Mouse (Mus musculus) cerebellum, postnatal 10 days (tissue): ENCODE results near the gene Slc35c1.

ENCODE experiments used
- DNase-seq, 2 experiments: peaks; one replicate each; pipeline ENCODE4 v3.0.0; 2021; ENCODE audit warnings: mixed read lengths in 2 of 2

Gene Slc35c1

DNA sequence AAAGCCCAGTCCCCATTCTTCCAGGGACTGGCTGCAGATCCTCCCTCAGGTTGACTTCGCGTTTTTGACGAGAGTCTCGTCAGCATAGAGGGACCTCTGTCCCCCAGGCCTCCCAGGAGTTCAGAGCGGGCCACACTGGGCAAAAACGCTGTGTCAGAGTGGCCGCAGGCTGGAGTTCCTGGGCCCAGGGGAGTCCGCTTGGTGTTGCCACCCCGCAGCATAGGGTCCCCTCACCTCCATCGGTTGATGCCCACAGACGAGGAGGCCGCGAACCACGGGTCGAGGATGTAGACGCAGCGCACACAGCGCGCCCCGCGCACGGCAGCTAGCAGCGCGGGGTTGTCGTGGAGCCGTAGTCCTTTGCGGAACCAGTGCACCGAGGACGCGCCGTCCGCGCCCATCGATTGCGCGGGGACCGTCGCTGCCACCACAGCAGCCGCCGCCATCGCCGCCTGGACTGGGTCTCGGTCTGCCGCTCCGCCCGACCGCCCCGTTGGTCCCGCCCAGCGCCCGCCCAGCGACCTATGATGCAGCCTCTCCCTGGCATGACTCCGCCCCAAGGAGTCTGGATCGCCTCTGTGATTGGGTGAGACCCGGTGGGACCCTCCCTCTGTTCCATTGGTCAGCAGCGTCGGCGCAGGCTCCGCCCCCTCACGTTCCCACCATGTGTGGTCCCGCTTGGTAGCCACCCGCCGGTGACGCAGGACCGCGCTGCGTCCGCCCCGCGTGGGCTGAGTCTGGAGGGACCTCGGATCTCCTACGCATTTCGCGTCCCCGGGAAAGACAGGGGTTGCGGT is 26.6 kb downstream of the Slc35c1 start, which contains the start of gene Cry2:
Gene Cry2 (minus strand): TSS at position 466 of the 797 bp plus-strand sequence.
- DNase-seq, result peak; percentile 99 to 100

DNA sequence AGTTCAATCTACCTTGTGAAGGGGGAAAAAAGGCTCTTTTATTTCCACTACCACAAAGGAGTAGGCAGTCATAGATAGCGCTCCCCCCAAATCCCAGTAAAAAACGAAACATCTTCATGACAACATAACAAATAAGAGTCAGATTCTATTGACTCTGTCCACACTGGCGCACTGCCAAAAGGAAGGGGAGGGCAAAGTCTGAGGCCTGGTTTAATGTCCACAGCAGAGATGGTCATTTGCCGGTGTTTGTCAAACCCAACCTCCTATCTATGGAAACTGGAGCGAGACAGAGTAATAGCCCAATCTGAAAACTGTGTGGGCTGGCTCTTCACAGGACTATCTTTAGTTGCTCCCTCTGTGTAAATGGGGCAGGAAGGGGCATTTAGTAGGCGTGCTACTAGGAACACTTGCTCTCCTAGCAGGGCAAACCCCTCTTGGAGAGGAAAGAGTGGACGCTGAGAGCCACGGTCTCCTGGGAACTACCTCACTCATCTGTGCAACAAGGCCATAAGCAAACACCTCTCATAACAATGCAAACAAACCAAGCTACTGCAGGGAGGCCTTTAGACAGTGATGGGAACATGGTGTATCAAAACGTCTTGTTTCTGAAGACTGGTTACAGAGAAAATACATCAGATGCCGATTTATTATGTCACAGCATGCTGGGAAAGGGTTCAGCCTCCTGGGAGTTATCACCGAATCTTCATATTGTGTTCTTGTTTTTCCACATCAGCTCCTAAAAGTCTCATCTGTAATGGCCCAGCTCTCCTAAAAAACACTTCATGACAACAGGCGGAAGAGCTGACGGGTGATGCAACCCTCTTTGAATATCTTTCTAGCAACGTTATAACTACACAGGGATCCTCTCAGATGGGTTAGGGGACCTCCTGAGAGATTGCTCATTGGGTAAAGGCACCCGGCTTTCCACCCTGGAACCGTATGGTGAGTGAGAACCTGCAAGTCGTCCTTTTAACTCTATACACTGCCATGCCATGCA is 27.7 kb downstream of the Slc35c1 start:
- peak; percentile 81 for DNase-seq

DNA sequence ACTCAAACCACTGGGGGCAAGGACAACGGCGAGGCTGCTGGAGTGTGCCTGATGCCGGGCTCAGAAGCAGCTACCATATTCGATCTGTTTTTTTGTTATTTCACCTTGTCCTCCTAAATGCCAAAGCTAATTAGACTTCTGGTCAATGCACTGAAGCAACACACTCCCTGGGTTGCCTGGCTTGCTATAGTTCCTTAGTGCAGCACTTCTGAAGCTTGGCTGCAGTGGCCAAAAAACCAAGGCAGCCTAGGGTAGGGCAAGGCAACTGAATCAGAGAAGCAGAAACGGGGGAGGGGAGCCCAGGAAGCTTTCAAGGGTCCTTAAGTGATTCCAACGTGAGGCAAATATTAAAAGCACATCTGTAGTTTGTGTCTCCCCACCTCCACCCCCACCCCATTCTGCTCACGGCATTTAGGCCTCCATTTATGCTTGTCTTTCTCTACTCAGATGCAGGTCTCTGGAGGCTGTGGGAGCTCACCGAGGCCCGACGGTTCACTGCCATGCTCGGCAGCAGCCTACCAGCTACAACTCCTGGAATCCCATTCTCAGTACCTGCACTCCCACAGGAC is 28.6 kb downstream of the Slc35c1 start:
- peak; percentile 55 to 57 for DNase-seq

DNA sequence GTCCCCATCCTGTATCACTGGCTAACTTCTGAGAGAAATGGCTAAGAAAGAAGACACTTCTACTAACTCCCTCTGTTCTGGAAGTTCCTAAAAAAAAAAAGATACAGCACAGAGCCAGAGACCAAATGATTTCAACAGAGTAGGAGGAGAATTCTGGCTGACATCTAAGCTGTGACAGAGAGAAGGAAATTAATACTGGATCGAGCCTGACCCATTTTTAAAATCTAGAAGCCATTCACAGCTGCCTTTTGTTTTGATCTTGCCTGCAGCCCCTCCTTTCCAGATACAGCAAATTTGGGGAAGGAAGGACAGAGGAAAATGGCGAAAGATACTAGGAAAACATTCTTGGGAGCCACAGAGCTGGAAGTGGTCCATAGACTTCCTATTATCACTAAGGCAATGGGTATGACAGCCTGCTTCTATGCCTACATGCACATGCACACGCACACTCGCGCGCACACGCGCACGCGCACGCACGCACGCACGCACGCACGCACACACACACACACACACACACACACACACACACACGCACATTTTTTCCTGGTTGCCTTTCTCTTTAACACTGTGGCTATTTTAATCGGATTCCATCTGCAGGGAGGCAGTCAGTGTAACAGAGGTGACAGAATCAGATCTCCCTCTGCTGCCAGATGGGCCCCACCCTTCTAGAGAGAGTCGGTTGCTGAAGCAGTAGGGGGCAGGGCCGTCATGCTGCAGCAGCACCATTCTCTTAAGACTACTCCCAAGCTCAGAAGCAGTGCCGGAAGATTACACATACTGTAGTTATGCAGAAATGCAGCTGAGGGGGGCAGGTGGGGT is 29.4 kb downstream of the Slc35c1 start:
- peak; percentile 77 to 78 for DNase-seq

DNA sequence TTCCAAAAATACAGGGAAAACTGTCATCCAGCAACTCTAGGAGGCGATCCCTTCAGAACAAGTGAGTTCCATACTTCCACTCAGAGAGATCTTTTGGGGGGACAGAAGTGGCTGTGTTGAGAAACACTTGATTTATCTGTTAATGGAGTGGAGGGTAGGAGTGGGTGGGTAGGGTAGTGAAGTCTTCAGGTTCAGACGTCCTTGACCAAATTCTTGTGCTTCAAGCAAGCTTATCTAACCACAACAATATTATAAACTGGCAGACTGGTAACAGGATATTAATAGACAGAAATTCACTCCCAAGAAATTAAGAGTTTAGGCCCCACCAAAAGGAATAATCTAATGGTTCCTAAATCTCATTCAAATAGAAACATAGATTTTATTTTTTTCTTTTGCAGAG is 30.2 kb downstream of the Slc35c1 start:
- DNase-seq, result no peak

DNA sequence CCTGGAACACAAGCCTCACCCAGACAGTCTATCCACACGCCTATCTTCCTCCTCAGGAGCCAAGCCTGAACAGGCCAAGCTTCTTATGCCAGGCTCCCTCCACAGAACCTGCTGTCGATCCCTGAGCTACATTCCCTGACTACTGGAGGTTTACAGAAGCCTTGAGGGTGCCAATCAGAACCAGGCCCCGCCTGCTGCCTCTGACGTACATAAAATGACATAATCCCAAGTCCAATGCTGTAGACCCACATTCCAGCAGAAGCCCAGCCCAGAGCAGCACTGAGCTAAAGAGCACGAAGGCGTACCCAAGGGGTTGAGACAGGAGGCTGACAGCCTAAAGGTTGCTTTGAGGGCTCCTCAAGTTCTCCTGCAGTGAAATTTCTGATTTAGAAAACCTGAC is 32.5 kb downstream of the Slc35c1 start:
- DNase-seq, result peak; percentile 84 to 86

DNA sequence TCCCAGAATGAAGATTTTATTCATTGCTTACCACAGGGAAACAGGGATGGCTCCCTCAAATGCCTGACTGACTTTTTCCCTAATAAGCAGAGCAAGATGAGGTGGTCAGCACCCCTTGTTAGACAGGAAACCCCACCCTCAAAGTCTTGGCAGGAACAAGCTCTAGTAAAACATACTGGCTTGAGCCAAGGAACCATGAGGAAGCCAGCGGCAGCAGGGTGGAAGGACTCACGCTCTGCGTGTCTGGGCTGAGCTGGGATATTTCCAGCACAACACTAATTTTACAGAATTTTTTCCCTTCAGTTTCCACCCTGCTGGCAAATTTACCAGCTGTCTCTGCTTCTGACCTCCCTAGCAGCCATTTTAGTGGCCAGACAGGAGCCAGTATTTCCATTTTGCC is 33.9 kb downstream of the Slc35c1 start:
- peak; percentile 72 to 79 for DNase-seq

DNA sequence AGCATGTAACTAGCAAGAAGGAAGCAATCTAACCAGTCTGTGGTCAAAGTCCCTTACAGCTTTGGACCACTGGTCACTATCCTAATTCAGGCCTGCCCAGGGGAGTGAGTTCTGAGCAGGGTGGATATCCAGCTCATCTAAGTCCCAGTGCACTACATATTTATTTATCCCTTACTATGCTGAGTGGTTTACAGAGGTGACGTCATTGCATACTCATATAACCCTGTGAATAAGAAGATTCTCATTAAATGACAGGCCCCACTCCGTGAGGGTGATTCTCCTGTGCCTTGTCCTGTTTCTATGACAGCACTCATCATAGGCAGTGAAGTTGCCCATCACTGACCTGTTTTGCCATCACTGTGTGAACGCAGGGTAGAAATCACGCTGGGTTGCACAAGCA is 35.0 kb downstream of the Slc35c1 start:
- no peak for DNase-seq

DNA sequence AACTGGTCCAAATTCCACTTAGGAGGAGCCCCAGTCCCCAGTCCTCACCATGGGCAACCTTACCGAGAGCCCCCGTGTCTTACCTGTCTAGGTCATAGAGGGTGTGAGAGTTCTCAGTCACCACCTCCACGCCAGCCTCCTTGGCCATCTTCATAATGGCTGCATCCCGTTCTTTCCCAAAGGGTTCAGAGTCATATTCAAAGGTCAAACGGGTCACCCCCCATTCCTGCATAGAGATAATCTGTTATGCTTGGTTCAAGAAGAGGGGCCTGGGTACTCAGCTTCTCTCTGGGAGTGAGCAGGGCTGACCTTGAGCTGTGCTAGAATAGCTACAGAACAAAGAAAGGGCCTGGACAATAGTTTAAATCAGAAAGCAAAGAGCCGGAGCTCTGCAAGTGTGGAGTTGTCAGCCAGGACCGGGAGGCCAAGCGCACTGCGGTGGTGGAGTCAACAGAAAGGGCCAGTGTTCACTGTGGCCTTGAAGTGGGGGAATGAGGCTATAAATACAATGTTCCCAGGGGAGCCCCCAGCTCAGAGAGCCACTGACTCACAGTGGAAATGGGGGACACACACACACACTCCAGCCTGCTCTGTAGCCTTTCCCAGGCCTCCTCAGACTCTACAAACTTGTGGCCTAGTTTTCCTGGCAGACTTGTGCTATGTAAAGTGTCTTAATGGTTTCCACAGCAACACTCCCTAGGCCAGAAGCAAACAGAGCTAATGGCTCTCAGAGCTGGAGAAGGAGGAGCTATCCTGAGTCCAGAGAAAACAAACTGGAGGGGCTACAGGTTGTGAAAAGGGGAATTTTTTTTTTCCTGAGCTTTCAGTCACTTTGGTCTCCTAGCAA is 35.7 kb downstream of the Slc35c1 start:
- peak in 1 of 2 experiments; percentile 36 for DNase-seq

DNA sequence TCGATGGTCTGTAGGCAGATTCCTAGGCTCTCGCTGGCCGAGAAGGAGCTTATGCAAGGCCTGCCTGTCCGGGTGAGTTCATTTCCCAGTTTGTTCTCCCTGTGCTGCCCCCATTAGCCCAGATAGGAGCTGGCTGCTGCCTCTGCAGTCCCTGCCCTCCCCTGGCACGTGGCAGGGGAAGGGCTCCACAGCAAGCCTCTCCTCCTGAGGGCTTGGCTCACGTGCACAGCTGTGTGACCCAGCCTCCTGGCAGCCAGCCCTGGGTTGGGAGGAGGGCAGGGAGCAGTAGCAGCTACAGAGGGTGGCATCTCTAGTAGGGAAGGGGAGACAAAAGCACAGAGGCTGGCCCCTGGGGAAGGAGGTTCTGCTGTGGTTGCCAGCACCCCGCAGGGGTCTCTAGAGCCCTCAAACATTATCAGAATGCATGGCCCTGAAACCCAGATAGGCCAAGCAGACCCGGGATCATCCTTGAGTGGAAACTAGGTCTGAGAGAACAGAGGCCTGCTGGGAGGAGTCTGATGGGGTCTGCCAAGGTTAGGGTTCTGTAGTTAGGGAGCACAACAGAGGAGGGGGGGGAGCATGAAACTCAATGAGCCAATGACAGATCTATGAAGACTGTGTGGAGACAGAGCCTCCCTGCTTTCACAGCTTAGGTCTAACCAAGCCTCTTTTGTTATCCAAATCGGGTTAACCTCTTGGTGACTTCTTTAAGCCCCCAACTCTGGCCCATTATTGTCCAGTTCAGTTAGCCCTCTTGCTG is 36.5 kb downstream of the Slc35c1 start:
- peak; percentile 85 to 90 for DNase-seq

DNA sequence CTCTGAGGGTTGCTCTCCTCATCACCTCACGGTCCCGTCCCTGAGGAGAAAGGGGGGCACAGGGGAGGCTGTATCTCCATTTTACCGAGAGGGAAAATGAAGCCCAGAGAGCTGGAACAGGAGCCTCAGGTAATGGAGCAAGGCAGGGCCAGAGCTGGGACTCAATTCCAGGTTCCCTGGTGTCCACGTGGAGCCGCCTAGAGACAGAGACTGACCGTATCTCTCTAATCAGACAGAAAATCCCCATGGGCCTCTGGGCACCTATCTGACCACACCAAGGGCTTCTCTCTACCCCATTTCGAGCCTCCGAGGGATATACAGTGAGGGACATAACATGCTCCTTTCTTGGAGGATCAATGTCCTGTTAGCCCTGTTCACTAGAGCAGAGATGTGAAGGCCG is 37.2 kb downstream of the Slc35c1 start:
- no peak for DNase-seq

DNA sequence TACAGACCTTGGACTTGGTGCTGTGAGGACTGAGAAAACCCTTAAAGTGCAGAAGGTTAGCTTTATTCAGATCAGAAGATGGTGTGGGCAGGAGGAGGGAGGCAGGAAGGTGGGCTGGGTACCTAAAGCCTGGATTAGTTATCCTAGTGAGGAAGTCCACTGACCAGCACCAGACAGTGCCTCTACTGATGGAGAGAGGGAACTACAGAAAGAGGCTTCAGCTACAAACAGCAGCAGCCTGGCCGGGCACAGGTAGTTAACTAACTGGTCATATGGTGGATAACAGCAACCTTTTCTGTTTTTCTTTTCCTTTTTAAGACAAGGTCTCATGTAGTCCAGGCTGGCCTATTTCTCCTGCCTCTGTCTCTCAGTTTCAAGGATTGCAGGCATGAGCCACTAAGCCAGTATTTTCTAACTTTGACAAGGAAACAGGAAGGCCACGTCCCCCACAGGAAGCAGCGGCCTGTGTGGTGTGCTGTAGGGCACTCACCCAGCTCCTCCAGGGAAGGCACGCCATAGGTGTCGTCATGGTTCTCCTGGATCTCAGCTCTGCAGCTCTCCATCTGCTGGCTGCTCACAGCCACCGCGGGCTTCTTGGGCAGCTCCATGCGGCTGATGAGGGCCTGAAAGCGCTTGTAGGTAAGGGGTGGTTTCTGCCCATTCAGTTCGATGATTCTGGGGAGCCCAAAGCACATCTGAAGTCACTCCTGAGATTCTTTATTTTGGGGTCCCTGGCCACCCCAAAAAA is 37.8 kb downstream of the Slc35c1 start:
- peak; percentile 53 to 66 for DNase-seq

DNA sequence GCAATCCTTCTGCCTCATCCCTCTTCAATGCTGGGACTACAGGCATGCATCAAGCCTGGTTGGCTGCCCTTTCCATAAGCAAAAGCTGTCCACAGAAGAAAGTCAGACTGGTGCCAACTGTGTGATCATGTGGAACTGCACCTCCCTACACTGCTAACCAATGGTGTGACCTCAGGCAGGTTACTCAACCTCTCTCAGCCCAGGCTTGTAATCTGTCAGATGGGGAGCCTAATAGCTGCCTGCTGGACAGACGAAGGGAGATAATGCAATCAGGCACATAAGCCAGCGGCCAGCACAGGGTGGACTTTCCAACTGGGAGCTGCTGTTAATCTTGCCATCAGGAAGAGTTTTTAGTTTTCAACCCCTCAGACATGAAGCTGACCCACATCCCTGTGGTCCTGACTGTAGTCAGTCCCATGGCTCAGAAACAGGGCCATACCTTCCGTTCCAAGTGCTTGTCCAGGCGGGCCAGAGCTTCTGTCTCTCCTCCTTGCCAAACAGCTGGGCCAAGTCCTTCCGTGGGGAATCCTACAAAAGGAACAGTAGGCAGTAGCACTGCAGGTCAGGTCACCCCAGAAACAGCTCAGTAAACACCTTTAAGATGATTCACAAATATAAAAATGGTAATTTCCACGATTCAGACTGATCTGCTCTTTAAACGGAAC is 38.5 kb downstream of the Slc35c1 start:
- peak in 1 of 2 experiments; percentile 33 for DNase-seq

DNA sequence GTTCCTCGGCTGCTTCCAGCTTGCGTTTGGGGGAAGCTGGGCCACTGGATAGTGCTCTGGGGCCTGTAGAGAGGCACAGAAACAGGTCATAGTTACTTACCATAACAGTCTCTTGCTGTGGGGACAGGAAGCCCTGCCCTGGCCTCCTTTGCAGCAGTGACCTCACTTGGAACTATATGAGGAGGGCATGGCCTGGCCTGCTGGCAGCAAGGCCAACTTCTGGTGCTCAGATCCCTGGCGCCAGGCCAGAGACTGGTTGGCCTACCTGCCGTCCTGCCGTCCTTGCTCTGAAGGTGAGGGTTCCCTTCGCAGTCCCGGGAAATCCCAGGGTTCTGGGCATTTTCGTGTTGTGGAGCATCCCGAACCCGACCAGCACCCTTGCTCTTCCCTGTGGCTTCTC is 48.6 kb downstream of the Slc35c1 start:
- DNase-seq, result peak; percentile 68 to 70

DNA sequence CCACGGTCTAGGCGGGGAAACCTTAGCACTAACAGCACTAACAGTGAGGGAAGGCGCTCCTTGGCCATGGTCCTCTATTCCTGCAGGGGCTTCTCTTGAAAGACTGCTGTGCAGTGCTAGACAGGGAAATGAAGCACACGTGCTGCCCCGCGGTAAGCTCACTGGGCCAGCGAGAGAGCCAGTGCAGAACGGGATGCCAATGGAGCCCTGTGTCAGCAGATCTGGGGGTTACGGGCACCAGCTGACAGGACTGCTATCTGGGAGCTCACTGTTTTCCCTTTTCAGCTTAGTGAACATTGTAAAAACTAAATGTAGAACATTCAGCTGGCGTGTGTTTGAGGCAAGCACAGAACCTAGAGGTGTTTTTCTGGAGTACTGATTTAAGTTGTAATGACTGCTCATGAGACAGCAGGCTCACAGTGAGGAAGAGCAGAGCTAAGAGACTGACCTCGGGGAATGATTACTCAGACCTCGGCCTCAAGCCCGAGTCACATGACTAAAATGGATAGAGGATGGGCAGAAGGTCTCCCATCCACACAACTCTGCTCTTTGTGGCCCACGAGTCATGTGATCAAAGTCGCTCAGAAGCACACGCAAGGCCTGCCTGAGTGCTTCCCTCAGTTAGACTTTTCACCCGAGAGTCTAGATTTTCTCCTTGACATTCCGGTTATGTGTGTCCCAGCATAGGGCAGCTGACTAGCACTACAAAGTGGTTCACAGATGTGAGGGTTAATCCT is 51.9 kb downstream of the Slc35c1 start:
- DNase-seq, result no peak

DNA sequence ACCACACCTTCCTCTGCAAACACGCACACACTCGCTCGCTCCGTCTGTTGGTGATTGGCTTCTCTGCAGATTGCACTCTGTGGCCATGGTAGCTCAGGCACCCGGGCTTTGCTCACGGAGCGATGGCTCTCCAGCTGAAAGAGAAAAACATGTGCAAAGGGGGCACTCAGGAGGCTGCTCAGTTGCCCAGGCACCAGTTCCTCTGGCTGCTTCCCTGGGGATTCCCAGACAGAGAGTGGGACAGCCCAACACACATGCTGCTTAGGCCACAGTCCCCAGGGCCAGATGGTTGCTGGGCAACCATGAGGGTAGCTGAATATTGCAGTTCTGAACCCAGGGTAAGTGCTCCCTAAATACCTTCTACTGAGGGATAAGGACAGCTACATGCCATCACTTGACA is 54.7 kb downstream of the Slc35c1 start:
- DNase-seq, result peak in 1 of 2 experiments; percentile 45

DNA sequence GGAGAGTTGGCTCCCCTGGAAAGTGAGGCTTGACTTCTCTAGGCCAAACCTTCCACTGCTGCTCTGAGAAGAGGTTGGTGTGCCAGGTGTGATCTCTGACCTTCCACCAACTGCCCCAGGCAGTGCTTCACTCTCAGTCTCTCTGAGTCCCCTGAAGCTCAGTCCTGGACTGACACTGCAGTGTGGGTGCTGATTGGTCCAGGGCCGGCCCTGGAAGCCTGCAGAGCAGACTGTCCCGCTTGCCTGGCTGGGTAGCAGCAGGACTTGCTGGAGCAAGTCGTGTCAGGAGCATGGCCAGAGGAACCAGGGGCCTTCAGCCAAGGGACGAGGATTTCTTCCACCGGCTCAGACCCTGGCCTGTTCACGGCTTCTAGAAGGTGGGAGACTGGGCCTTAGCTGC is 55.6 kb downstream of the Slc35c1 start:
- DNase-seq, result peak; percentile 58 to 65

DNA sequence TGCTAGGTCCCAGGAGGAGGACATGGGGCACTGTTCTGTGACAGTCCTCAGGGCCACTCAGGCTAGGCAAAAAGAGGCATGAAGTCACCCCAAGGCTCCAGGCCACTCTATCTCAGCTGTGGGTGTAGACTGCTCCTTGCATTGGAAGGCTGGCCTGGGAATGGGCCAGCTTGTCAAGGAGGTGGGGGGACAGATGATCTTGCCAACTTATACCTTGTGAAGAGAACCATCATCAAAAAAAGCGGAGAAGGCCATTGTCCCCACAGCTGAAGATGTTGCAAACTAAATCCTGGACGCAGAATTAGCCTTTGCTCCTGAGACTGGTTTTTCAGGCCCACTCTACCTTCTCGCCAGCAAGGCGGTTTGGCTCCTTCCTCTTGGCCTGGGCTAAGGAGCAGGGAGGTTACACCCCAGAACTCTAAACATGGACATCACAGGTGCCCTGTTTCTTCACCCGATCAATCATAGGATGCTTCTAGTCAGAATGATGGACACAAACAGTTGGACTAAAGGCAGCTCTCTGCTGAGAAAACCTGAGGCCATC is 56.5 kb downstream of the Slc35c1 start:
- peak in 1 of 2 experiments; percentile 51 for DNase-seq
